Mouse (Mus musculus) embryo, embryonic 11 days (tissue): ENCODE measurements around the gene Sh2b1.
A peak's percentile ranks its signal among the peaks of the same experiment; 100 is the strongest.
"Not testable (repeated sequence)": the region's sequence is repeated elsewhere in the genome, so short reads cannot be mapped to it uniquely, and the experiment has no call there.

Experiments used
- DNase-seq: peaks from one replicate; pipeline ENCODE4 v3.0.0-alpha.2; 2015

Sh2b1 gene

GRCm38 (mm10) chr7:126474993-126475581 is at the start of gene Sh2b1:
TSS of gene Sh2b1 (minus strand) at chr7:126475424.
- DNase-seq: peak; percentile 97

GRCm38 (mm10) chr7:126523316-126523715 is 48.1 kb upstream of the Sh2b1 start:
- DNase-seq: no peak

GRCm38 (mm10) chr7:126519513-126519912 is 44.3 kb upstream of the Sh2b1 start:
- DNase-seq: no peak

GRCm38 (mm10) chr7:126518261-126518941 is 43.2 kb upstream of the Sh2b1 start:
- DNase-seq: no peak

GRCm38 (mm10) chr7:126511287-126511686 is 36.1 kb upstream of the Sh2b1 start:
- DNase-seq: no peak

GRCm38 (mm10) chr7:126507126-126507778 is 32.0 kb upstream of the Sh2b1 start:
- DNase-seq: no peak

- no peak for DNase-seq
Measured at GRCm38 (mm10) chr7:126504913-126505312, 29.7 kb upstream of the Sh2b1 start.

GRCm38 (mm10) chr7:126503273-126503878 is 28.2 kb upstream of the Sh2b1 start, which contains the start of gene Atxn2l:
TSS of gene Atxn2l (minus strand) at chr7:126503437.
- peak; percentile 100 for DNase-seq

GRCm38 (mm10) chr7:126502751-126503150 is 27.5 kb upstream of the Sh2b1 start:
- DNase-seq: no peak

GRCm38 (mm10) chr7:126502023-126502741 is 27.0 kb upstream of the Sh2b1 start:
- DNase-seq: peak; percentile 97

- DNase-seq: no peak
Measured at GRCm38 (mm10) chr7:126501684-126502022, 26.4 kb upstream of the Sh2b1 start.

- no peak for DNase-seq
Measured at GRCm38 (mm10) chr7:126499416-126499815, 24.2 kb upstream of the Sh2b1 start.

GRCm38 (mm10) chr7:126497966-126498365 is 22.7 kb upstream of the Sh2b1 start:
- no peak for DNase-seq

- DNase-seq: no peak
Measured at GRCm38 (mm10) chr7:126496475-126496874, 21.3 kb upstream of the Sh2b1 start.

- DNase-seq: no peak
Measured at GRCm38 (mm10) chr7:126494120-126494519, 18.9 kb upstream of the Sh2b1 start.

- no peak for DNase-seq
Measured at GRCm38 (mm10) chr7:126491973-126492372, 16.7 kb upstream of the Sh2b1 start.

GRCm38 (mm10) chr7:126491005-126491404 is 15.8 kb upstream of the Sh2b1 start:
- DNase-seq: no peak

- DNase-seq: not testable (repeated sequence)
Measured at GRCm38 (mm10) chr7:126487617-126488385, 12.6 kb upstream of the Sh2b1 start.

- peak; percentile 98 for DNase-seq
Measured at GRCm38 (mm10) chr7:126487052-126487483, 11.8 kb upstream of the Sh2b1 start, which contains the start of gene Tufm. TSS of gene Tufm (plus strand) at chr7:126487361.

- DNase-seq: peak; percentile 93
Measured at GRCm38 (mm10) chr7:126482392-126482871, 7.2 kb upstream of the Sh2b1 start.

- DNase-seq: no peak
Measured at GRCm38 (mm10) chr7:126481699-126482098, 6.5 kb upstream of the Sh2b1 start.

- DNase-seq: no peak
Measured at GRCm38 (mm10) chr7:126474486-126474955, 703 bp downstream of the Sh2b1 start.
